Mouse (Mus musculus) G1E-ER4 (cell line): ENCODE data around the gene Cd37. TPM values are rescaled to one million over a fixed set of nuclear protein-coding genes. Genes with fewer than 3 reads are reported as not detected.

ENCODE experiments used
- GATA1 ChIP-seq: IDR thresholded peaks from one replicate; pipeline ENCODE4 v1.8.0; 2012; ENCODE audit warnings: low read length, inconsistent platforms
- polyA plus RNA-seq: library from polyadenylated mRNA; stranded (reverse); fragments of >175 nt; gene quantifications from 2 replicates; pipeline ENCODE4 v1.2.3, GENCODE M21; 2012

Cd37 gene
- polyA plus RNA-seq, result 96.2 and 133 TPM in 2 replicates

GRCm38 (mm10) chr7:45238723-45239496 is at the start of gene Cd37:
Gene Cd37 (minus strand): TSS chr7:45239115.
- TF ChIP-seq GATA1, result no peak

- TF ChIP-seq GATA1, result no peak
Observed at GRCm38 (mm10) chr7:45286486-45286885, 47.6 kb upstream of the Cd37 start.

- TF ChIP-seq GATA1, result no peak
Observed at GRCm38 (mm10) chr7:45277136-45277760, 38.3 kb upstream of the Cd37 start, which contains the start of gene Slc6a21. Gene Slc6a21 (plus strand): TSS chr7:45277513.

GRCm38 (mm10) chr7:45273672-45274071 is 34.8 kb upstream of the Cd37 start:
- TF ChIP-seq GATA1, result no peak

GRCm38 (mm10) chr7:45272786-45273412 is 34.0 kb upstream of the Cd37 start:
- no peak for TF ChIP-seq GATA1

- TF ChIP-seq GATA1, result no peak
Observed at GRCm38 (mm10) chr7:45265518-45265917, 26.6 kb upstream of the Cd37 start.

GRCm38 (mm10) chr7:45264348-45264747 is 25.4 kb upstream of the Cd37 start:
- no peak for TF ChIP-seq GATA1

GRCm38 (mm10) chr7:45263006-45263607 is 24.2 kb upstream of the Cd37 start:
- TF ChIP-seq GATA1, result no peak

- TF ChIP-seq GATA1, result no peak
Observed at GRCm38 (mm10) chr7:45262266-45262665, 23.4 kb upstream of the Cd37 start.

GRCm38 (mm10) chr7:45259281-45259680 is 20.4 kb upstream of the Cd37 start:
- TF ChIP-seq GATA1, result no peak

GRCm38 (mm10) chr7:45257063-45257840 is 18.3 kb upstream of the Cd37 start:
- no peak for TF ChIP-seq GATA1

GRCm38 (mm10) chr7:45253806-45254205 is 14.9 kb upstream of the Cd37 start:
- TF ChIP-seq GATA1, result no peak

GRCm38 (mm10) chr7:45247666-45248065 is 8.8 kb upstream of the Cd37 start:
- TF ChIP-seq GATA1, result no peak

- no peak for TF ChIP-seq GATA1
Observed at GRCm38 (mm10) chr7:45241389-45241749, 2.5 kb upstream of the Cd37 start.

- TF ChIP-seq GATA1, result no peak
Observed at GRCm38 (mm10) chr7:45240633-45241388, 1.9 kb upstream of the Cd37 start, which contains the start of gene Slc6a16. Gene Slc6a16 (plus strand): TSS chr7:45241085.
